Mouse (Mus musculus) forebrain, embryonic 12.5 days (tissue): ENCODE data around the gene Etl4. TPM values are rescaled to one million over a fixed set of nuclear protein-coding genes. Genes with fewer than 3 reads are reported as not detected.

ENCODE experiments used
- ATAC-seq: fragments of 200-750 bp; cut with Nextera tagmentation; 2 replicates; pipeline ENCODE4 v1.8.0; 2017; ENCODE audit warnings: moderate TSS enrichment; ENCODE audit not compliant: low FRiP score
- H3K27ac ChIP-seq: fragments of 300-500 bp; sonication (generic); 2 replicates; pipeline ENCODE4 v1.5.1; 2016; ENCODE audit warnings: mild to moderate bottlenecking
- H3K27me3 ChIP-seq: fragments of 300-500 bp; sonication (generic); 2 replicates; pipeline ENCODE4 v1.6.1; 2016; ENCODE audit warnings: mild to moderate bottlenecking
- H3K36me3 ChIP-seq: fragments of 300-500 bp; sonication (generic); replicated peaks from 2 replicates; pipeline ENCODE4 v1.6.1; 2016; ENCODE audit warnings: mild to moderate bottlenecking
- H3K4me1 ChIP-seq: fragments of 300-500 bp; sonication (generic); 2 replicates; pipeline ENCODE4 v1.6.1; 2016
- H3K4me2 ChIP-seq: fragments of 300-500 bp; sonication (generic); 2 replicates; pipeline ENCODE4 v1.6.1; 2016; ENCODE audit warnings: mild to moderate bottlenecking, moderate library complexity
- H3K4me3 ChIP-seq: fragments of 300-500 bp; sonication (generic); replicated peaks from 2 replicates; pipeline ENCODE4 v1.5.1; 2016; ENCODE audit warnings: mild to moderate bottlenecking
- H3K9ac ChIP-seq: fragments of 300-500 bp; sonication (generic); 2 replicates; pipeline ENCODE4 v1.6.1; 2016; ENCODE audit warnings: mild to moderate bottlenecking
- H3K9me3 ChIP-seq: fragments of 300-500 bp; sonication (generic); 2 replicates; pipeline ENCODE4 v1.6.1; 2016
- WGBS: fragments of 180-500 bp; shearing (Covaris S2); methylation state at CpG from one replicate; pipeline ENCODE4 v1.1.7; 2016; 5-methylcytosine and 5-hydroxymethylcytosine counted together
- polyA plus RNA-seq: library from polyadenylated mRNA; unstranded; fragments of >200 nt; fragmentation: Nextera tagmentation; extraction: Ambion mirVana; gene quantifications from 2 replicates; pipeline ENCODE4 v1.2.1, GENCODE M21; 2016

Etl4 gene
- polyA plus RNA-seq, 1 experiment from 2014 or later: 30.3 TPM

- Histone ChIP-seq H3K27me3 (no peaks in the 10 kb centered on the region), H3K4me2 (no peak overlapping the region), H3K36me3 (no peaks in the 10 kb centered on the region), H3K9me3 (no peaks in the 10 kb centered on the region), H3K27ac (no peak overlapping the region), H3K4me3 (no peak overlapping the region), H3K9ac (no peak overlapping the region), H3K4me1 (no peaks in the 10 kb centered on the region)
- no peak for ATAC-seq
- 91% methylated on average over 1 of the region's 1 CpGs for WGBS
Measured at GRCm38 (mm10) chr2:20571940-20572339, 662.4 kb downstream of the Etl4 start.

- Histone ChIP-seq H3K36me3 (no peaks in the 10 kb centered on the region), H3K27ac (no peak overlapping the region), H3K9ac (no peak overlapping the region), H3K4me1 (no peaks in the 10 kb centered on the region), H3K4me2 (no peak overlapping the region), H3K9me3 (no peaks in the 10 kb centered on the region), H3K4me3 (no peak overlapping the region), H3K27me3 (no peaks in the 10 kb centered on the region)
- ATAC-seq: no peak
- 86% methylated on average over 3 of the region's 3 CpGs for WGBS
Measured at GRCm38 (mm10) chr2:20580331-20580730, 670.8 kb downstream of the Etl4 start.

GRCm38 (mm10) chr2:20583032-20583431 is 673.5 kb downstream of the Etl4 start:
- no peak overlapping the region for H3K9ac ChIP-seq
- no peak overlapping the region for H3K27ac ChIP-seq
- no peaks in the 10 kb centered on the region for H3K4me1 ChIP-seq
- H3K36me3 ChIP-seq: no peaks in the 10 kb centered on the region
- no peak overlapping the region for H3K4me3 ChIP-seq
- H3K27me3 ChIP-seq: no peaks in the 10 kb centered on the region
- no peak overlapping the region for H3K4me2 ChIP-seq
- ATAC-seq: no peak
- no peaks in the 10 kb centered on the region for H3K9me3 ChIP-seq

GRCm38 (mm10) chr2:20583562-20584153 is 674.1 kb downstream of the Etl4 start:
- ATAC-seq: no peak
- Histone ChIP-seq H3K27ac (no peak overlapping the region), H3K4me2 (no peak overlapping the region), H3K36me3 (no peaks in the 10 kb centered on the region), H3K4me3 (no peak overlapping the region), H3K4me1 (no peaks in the 10 kb centered on the region), H3K9me3 (no peaks in the 10 kb centered on the region; the same call in 1 of the 2 replicates), H3K9ac (no peak overlapping the region), H3K27me3 (no peaks in the 10 kb centered on the region)
- 89% methylated on average over 6 of the region's 6 CpGs for WGBS

- Histone ChIP-seq H3K4me3 (no peak overlapping the region), H3K9ac (no peak overlapping the region), H3K36me3 (no peaks in the 10 kb centered on the region), H3K27me3 (no peaks in the 10 kb centered on the region), H3K27ac (no peak overlapping the region), H3K9me3 (no peaks in the 10 kb centered on the region; the same call in 1 of the 2 replicates), H3K4me1 (no peaks in the 10 kb centered on the region; the same call in 1 of the 2 replicates), H3K4me2 (no peak overlapping the region)
- no peak for ATAC-seq
- 91% methylated on average over 2 of the region's 2 CpGs for WGBS
Measured at GRCm38 (mm10) chr2:20587913-20588312, 678.3 kb downstream of the Etl4 start.

- H3K4me1 ChIP-seq: no peaks in the 10 kb centered on the region; the same call in 1 of the 2 replicates
- no peaks in the 10 kb centered on the region for H3K27me3 ChIP-seq
- no peaks in the 10 kb centered on the region; the same call in 1 of the 2 replicates for H3K9me3 ChIP-seq
- H3K4me3 ChIP-seq: no peak overlapping the region
- no peak overlapping the region for H3K9ac ChIP-seq
- no peaks in the 10 kb centered on the region for H3K36me3 ChIP-seq
- H3K27ac ChIP-seq: no peak overlapping the region
- H3K4me2 ChIP-seq: no peak overlapping the region
- ATAC-seq: no peak
Measured at GRCm38 (mm10) chr2:20588631-20589030, 679.1 kb downstream of the Etl4 start.

- 80% methylated on average over 2 of the region's 2 CpGs for WGBS
- no peak for ATAC-seq
Measured at GRCm38 (mm10) chr2:20594129-20594528, 684.5 kb downstream of the Etl4 start.

GRCm38 (mm10) chr2:20595000-20595399 is 685.4 kb downstream of the Etl4 start:
- peaks cover 6% of the 10 kb centered on the region for H3K4me1 ChIP-seq
- no peaks in the 10 kb centered on the region for H3K27me3 ChIP-seq
- H3K27ac ChIP-seq: no peak overlapping the region
- no peak overlapping the region for H3K4me3 ChIP-seq
- no peak overlapping the region for H3K9ac ChIP-seq
- no peak overlapping the region for H3K4me2 ChIP-seq
- no peak for ATAC-seq
- no peaks in the 10 kb centered on the region for H3K9me3 ChIP-seq
- no peaks in the 10 kb centered on the region for H3K36me3 ChIP-seq
- WGBS: 83% methylated on average over 3 of the region's 3 CpGs

More at GRCm38 (mm10) chr2:20594129-20594528, 684.5 kb downstream of the Etl4 start:
- Histone ChIP-seq H3K4me1 (peaks cover 6% of the 10 kb centered on the region), H3K27ac (no peak overlapping the region), H3K36me3 (no peaks in the 10 kb centered on the region), H3K27me3 (no peaks in the 10 kb centered on the region), H3K4me2 (no peak overlapping the region), H3K4me3 (no peak overlapping the region), H3K9ac (no peak overlapping the region), H3K9me3 (no peaks in the 10 kb centered on the region)

GRCm38 (mm10) chr2:20596558-20596957 is 687.0 kb downstream of the Etl4 start:
- Histone ChIP-seq H3K27ac (0 out of 2 replicates have a peak overlapping the region, but pooled peaks have one; percentile 25), H3K9ac (no peak overlapping the region), H3K4me1 (peaks cover 6% of the 10 kb centered on the region), H3K36me3 (no peaks in the 10 kb centered on the region), H3K4me2 (no peak overlapping the region), H3K9me3 (no peaks in the 10 kb centered on the region), H3K27me3 (no peaks in the 10 kb centered on the region), H3K4me3 (no peak overlapping the region)
- ATAC-seq: no peak
- WGBS: 95% methylated on average over 3 of the region's 3 CpGs

- WGBS: 15% methylated on average over 2 of the region's 2 CpGs
- Histone ChIP-seq H3K27me3 (no peaks in the 10 kb centered on the region), H3K4me1 (peaks cover 6% of the 10 kb centered on the region), H3K27ac (0 out of 2 replicates have a peak overlapping the region, but pooled peaks have one; percentile 25), H3K9ac (no peak overlapping the region), H3K4me3 (no peak overlapping the region), H3K4me2 (no peak overlapping the region), H3K36me3 (no peaks in the 10 kb centered on the region), H3K9me3 (no peaks in the 10 kb centered on the region)
- ATAC-seq: no peak
Measured at GRCm38 (mm10) chr2:20597193-20597592, 687.6 kb downstream of the Etl4 start.

GRCm38 (mm10) chr2:20602656-20603055 is 693.1 kb downstream of the Etl4 start:
- Histone ChIP-seq H3K4me1 (no peaks in the 10 kb centered on the region), H3K27ac (no peak overlapping the region), H3K27me3 (no peaks in the 10 kb centered on the region), H3K9me3 (no peaks in the 10 kb centered on the region), H3K4me2 (no peak overlapping the region), H3K4me3 (no peak overlapping the region), H3K9ac (no peak overlapping the region), H3K36me3 (no peaks in the 10 kb centered on the region)
- WGBS: 80% methylated on average over 2 of the region's 2 CpGs
- ATAC-seq: no peak

GRCm38 (mm10) chr2:20603536-20603935 is 694.0 kb downstream of the Etl4 start:
- Histone ChIP-seq H3K9ac (no peak overlapping the region), H3K36me3 (no peaks in the 10 kb centered on the region), H3K27ac (no peak overlapping the region), H3K27me3 (no peaks in the 10 kb centered on the region), H3K4me2 (no peak overlapping the region), H3K4me1 (no peaks in the 10 kb centered on the region), H3K9me3 (no peaks in the 10 kb centered on the region), H3K4me3 (no peak overlapping the region)
- 83% methylated on average over 6 of the region's 6 CpGs for WGBS
- no peak for ATAC-seq

- Histone ChIP-seq H3K4me1 (peaks cover under 1% of the 10 kb centered on the region; the same call in 1 of the 2 replicates), H3K36me3 (no peaks in the 10 kb centered on the region), H3K4me2 (no peak overlapping the region), H3K27me3 (no peaks in the 10 kb centered on the region), H3K27ac (no peak overlapping the region), H3K9me3 (no peaks in the 10 kb centered on the region), H3K4me3 (no peak overlapping the region), H3K9ac (no peak overlapping the region)
- ATAC-seq: no peak
- WGBS: 71% methylated on average over 6 of the region's 6 CpGs
Measured at GRCm38 (mm10) chr2:20603991-20604390, 694.4 kb downstream of the Etl4 start.
